Mouse (Mus musculus): ENCODE data around the gene Pappa2. TPM values are rescaled to one million over a fixed set of nuclear protein-coding genes. Genes with fewer than 3 reads are reported as not detected.

Pappa2 gene
- polyA plus RNA-seq, 1 experiment = 0.25 TPM

GRCm38 (mm10) chr1:158920451-158920850 is 59.8 kb downstream of the Pappa2 start:
- Histone ChIP-seq H3K27ac (ENCODE audit: insufficient read depth, low read length) (no peak overlapping the region), H3K4me1 (ENCODE audit: control insufficient read depth, insufficient read depth, low read length) (no peaks in the 10 kb centered on the region), H3K4me3 (ENCODE audit: insufficient read depth, low read length) (no peak overlapping the region)
- no peak for TF ChIP-seq POLR2A (IDR thresholded peaks at IDR 0.05; ENCODE audit: extremely low read depth, insufficient read depth, low read length)
- no peak for TF ChIP-seq CTCF (IDR thresholded peaks at IDR 0.05; ENCODE audit: extremely low read depth, insufficient read depth, low read length)

- Histone ChIP-seq H3K27ac (ENCODE audit: insufficient read depth, low read length) (no peak overlapping the region), H3K4me1 (ENCODE audit: control insufficient read depth, insufficient read depth, low read length) (no peaks in the 10 kb centered on the region), H3K4me3 (ENCODE audit: insufficient read depth, low read length) (no peak overlapping the region)
- no peak for TF ChIP-seq POLR2A (IDR thresholded peaks at IDR 0.05; ENCODE audit: extremely low read depth, insufficient read depth, low read length)
- no peak for TF ChIP-seq CTCF (IDR thresholded peaks at IDR 0.05; ENCODE audit: extremely low read depth, insufficient read depth, low read length)
Measured at GRCm38 (mm10) chr1:158918890-158919289, 61.4 kb downstream of the Pappa2 start.

GRCm38 (mm10) chr1:158917067-158917466 is 63.2 kb downstream of the Pappa2 start:
- no peak overlapping the region for H3K27ac ChIP-seq (ENCODE audit: insufficient read depth, low read length)
- TF ChIP-seq POLR2A (IDR thresholded peaks at IDR 0.05; ENCODE audit: extremely low read depth, insufficient read depth, low read length) = no peak
- TF ChIP-seq CTCF (IDR thresholded peaks at IDR 0.05; ENCODE audit: extremely low read depth, insufficient read depth, low read length) = no peak
- no peaks in the 10 kb centered on the region for H3K4me1 ChIP-seq (ENCODE audit: control insufficient read depth, insufficient read depth, low read length)
- no peak overlapping the region for H3K4me3 ChIP-seq (ENCODE audit: insufficient read depth, low read length)

GRCm38 (mm10) chr1:158915592-158915991 is 64.7 kb downstream of the Pappa2 start:
- Histone ChIP-seq H3K4me1 (ENCODE audit: control insufficient read depth, insufficient read depth, low read length) (no peaks in the 10 kb centered on the region), H3K27ac (ENCODE audit: insufficient read depth, low read length) (no peak overlapping the region), H3K4me3 (ENCODE audit: insufficient read depth, low read length) (no peak overlapping the region)
- no peak for TF ChIP-seq POLR2A (IDR thresholded peaks at IDR 0.05; ENCODE audit: extremely low read depth, insufficient read depth, low read length)
- TF ChIP-seq CTCF (IDR thresholded peaks at IDR 0.05; ENCODE audit: extremely low read depth, insufficient read depth, low read length) = no peak

GRCm38 (mm10) chr1:158910661-158911060 is 69.6 kb downstream of the Pappa2 start:
- Histone ChIP-seq H3K4me3 (ENCODE audit: insufficient read depth, low read length) (no peak overlapping the region), H3K4me1 (ENCODE audit: control insufficient read depth, insufficient read depth, low read length) (no peaks in the 10 kb centered on the region), H3K27ac (ENCODE audit: insufficient read depth, low read length) (no peak overlapping the region)
- TF ChIP-seq CTCF (IDR thresholded peaks at IDR 0.05; ENCODE audit: extremely low read depth, insufficient read depth, low read length) (no peak), POLR2A (IDR thresholded peaks at IDR 0.05; ENCODE audit: extremely low read depth, insufficient read depth, low read length) (no peak)

GRCm38 (mm10) chr1:158897339-158897738 is 83.0 kb downstream of the Pappa2 start:
- no peak for TF ChIP-seq POLR2A (IDR thresholded peaks at IDR 0.05; ENCODE audit: extremely low read depth, insufficient read depth, low read length)
- TF ChIP-seq CTCF (IDR thresholded peaks at IDR 0.05; ENCODE audit: extremely low read depth, insufficient read depth, low read length) = no peak
- Histone ChIP-seq H3K4me3 (ENCODE audit: insufficient read depth, low read length) (no peak overlapping the region), H3K4me1 (ENCODE audit: control insufficient read depth, insufficient read depth, low read length) (no peaks in the 10 kb centered on the region), H3K27ac (ENCODE audit: insufficient read depth, low read length) (no peak overlapping the region)

GRCm38 (mm10) chr1:158894441-158894840 is 85.8 kb downstream of the Pappa2 start:
- Histone ChIP-seq H3K4me3 (ENCODE audit: insufficient read depth, low read length) (no peak overlapping the region), H3K27ac (ENCODE audit: insufficient read depth, low read length) (no peak overlapping the region), H3K4me1 (ENCODE audit: control insufficient read depth, insufficient read depth, low read length) (no peaks in the 10 kb centered on the region)
- TF ChIP-seq CTCF (IDR thresholded peaks at IDR 0.05; ENCODE audit: extremely low read depth, insufficient read depth, low read length) (no peak), POLR2A (IDR thresholded peaks at IDR 0.05; ENCODE audit: extremely low read depth, insufficient read depth, low read length) (no peak)

GRCm38 (mm10) chr1:158875487-158875886 is 104.8 kb downstream of the Pappa2 start:
- no peak overlapping the region for H3K4me3 ChIP-seq (ENCODE audit: insufficient read depth, low read length)
- no peak for TF ChIP-seq CTCF (IDR thresholded peaks at IDR 0.05; ENCODE audit: extremely low read depth, insufficient read depth, low read length)
- no peak for TF ChIP-seq POLR2A (IDR thresholded peaks at IDR 0.05; ENCODE audit: extremely low read depth, insufficient read depth, low read length)
- H3K27ac ChIP-seq (ENCODE audit: insufficient read depth, low read length) = no peak overlapping the region
- no peaks in the 10 kb centered on the region for H3K4me1 ChIP-seq (ENCODE audit: control insufficient read depth, insufficient read depth, low read length)

GRCm38 (mm10) chr1:158874552-158875077 is 105.7 kb downstream of the Pappa2 start:
- no peak overlapping the region for H3K4me3 ChIP-seq (ENCODE audit: insufficient read depth, low read length)
- no peak for TF ChIP-seq CTCF (IDR thresholded peaks at IDR 0.05; ENCODE audit: extremely low read depth, insufficient read depth, low read length)
- no peak for TF ChIP-seq POLR2A (IDR thresholded peaks at IDR 0.05; ENCODE audit: extremely low read depth, insufficient read depth, low read length)
- H3K4me1 ChIP-seq (ENCODE audit: control insufficient read depth, insufficient read depth, low read length) = no peaks in the 10 kb centered on the region
- no peak overlapping the region for H3K27ac ChIP-seq (ENCODE audit: insufficient read depth, low read length)

GRCm38 (mm10) chr1:158873631-158874030 is 106.7 kb downstream of the Pappa2 start:
- H3K4me3 ChIP-seq (ENCODE audit: insufficient read depth, low read length) = no peak overlapping the region

More at GRCm38 (mm10) chr1:158873631-158874030, 106.7 kb downstream of the Pappa2 start:
- no peak overlapping the region for H3K27ac ChIP-seq (ENCODE audit: insufficient read depth, low read length)
- TF ChIP-seq CTCF (IDR thresholded peaks at IDR 0.05; ENCODE audit: extremely low read depth, insufficient read depth, low read length) = no peak
- TF ChIP-seq POLR2A (IDR thresholded peaks at IDR 0.05; ENCODE audit: extremely low read depth, insufficient read depth, low read length) = no peak
- no peaks in the 10 kb centered on the region for H3K4me1 ChIP-seq (ENCODE audit: control insufficient read depth, insufficient read depth, low read length)

All from cortical plate, adult 2 months (tissue).